Mouse (Mus musculus): Measurements from ENCODE around the gene Akap13.

DNA sequence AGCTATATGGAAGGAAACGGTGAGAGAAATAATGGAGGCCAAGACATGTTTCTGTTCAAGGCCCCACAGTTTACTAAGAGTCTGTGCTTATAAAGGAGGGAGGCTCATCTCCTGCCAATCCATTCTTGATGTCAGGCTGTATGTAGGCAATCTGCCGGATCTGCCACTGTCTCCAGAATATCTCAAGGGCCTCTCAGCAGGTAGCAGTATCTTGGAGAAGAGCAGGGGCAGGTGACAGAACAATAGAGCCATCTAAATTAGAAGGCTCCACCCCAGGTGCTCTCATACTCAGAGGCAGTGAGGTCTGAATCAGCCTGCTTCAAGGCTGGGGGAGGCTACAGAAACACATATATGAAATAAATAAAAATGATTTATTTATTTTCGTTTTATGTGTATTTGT is 347.6 kb downstream of the Akap13 start:
- TF ChIP-seq CTCF (IDR thresholded peaks at IDR 0.05; ENCODE audit: low read depth), result no peak
- TF ChIP-seq EP300 (IDR thresholded peaks at IDR 0.05; ENCODE audit: low read depth), result no peak

All from heart, postnatal 0 days (tissue).